Mouse (Mus musculus) kidney, embryonic 16.5 days (tissue): ENCODE data around the gene Gab2. TPM values are rescaled to one million over a fixed set of nuclear protein-coding genes. Genes with fewer than 3 reads are reported as not detected.

Experiments
- ATAC-seq: fragments of 200-750 bp; cut with Nextera tagmentation; 2 replicates; pipeline ENCODE4 v1.8.0; 2017; ENCODE audit warnings: moderate TSS enrichment; ENCODE audit not compliant: low FRiP score, low TSS enrichment
- H3K27ac ChIP-seq: fragments of 300-500 bp; sonication (generic); 2 replicates; pipeline ENCODE4 v1.5.1; 2014; ENCODE audit warnings: low read length
- H3K27me3 ChIP-seq: fragments of 300-500 bp; sonication (generic); 2 replicates; pipeline ENCODE4 v1.6.1; 2014; ENCODE audit warnings: low read length, control low read depth, mixed read lengths; ENCODE audit not compliant: insufficient read depth
- H3K36me3 ChIP-seq: fragments of 300-500 bp; sonication (generic); 2 replicates; pipeline ENCODE4 v1.6.1; 2014; ENCODE audit warnings: low read length, control low read depth, mixed read lengths; ENCODE audit not compliant: insufficient read depth
- H3K4me1 ChIP-seq: fragments of 300-500 bp; sonication (generic); 2 replicates; pipeline ENCODE4 v1.6.1; 2014; ENCODE audit warnings: low read length, control low read depth, mixed read lengths; ENCODE audit not compliant: insufficient read depth
- H3K4me2 ChIP-seq: fragments of 300-500 bp; sonication (generic); replicated peaks from 2 replicates; pipeline ENCODE4 v1.6.1; 2014; ENCODE audit warnings: low read depth, low read length
- H3K4me3 ChIP-seq: fragments of 300-500 bp; sonication (generic); 2 replicates; pipeline ENCODE4 v1.5.1; 2014; ENCODE audit warnings: mild to moderate bottlenecking, low read length
- H3K9ac ChIP-seq: fragments of 300-500 bp; sonication (generic); replicated peaks from 2 replicates; pipeline ENCODE4 v1.6.1; 2014; ENCODE audit warnings: low read length
- H3K9me3 ChIP-seq: fragments of 300-500 bp; sonication (generic); 2 replicates; pipeline ENCODE4 v1.6.1; 2016; ENCODE audit warnings: low read length, control low read depth
- WGBS: fragments of 180-500 bp; shearing (Covaris S2); extraction: QIAGEN DNeasy Blood & Tissue Kit; methylation state at CpG from one replicate; pipeline ENCODE4 v1.1.7; 2014; 5-methylcytosine and 5-hydroxymethylcytosine counted together
- polyA plus RNA-seq: library from polyadenylated mRNA; unstranded; fragments of >200 nt; fragmentation: Nextera tagmentation; extraction: Ambion mirVana; gene quantifications from 2 replicates; pipeline ENCODE4 v1.2.1, GENCODE M21; 2015

The Gab2 gene
- polyA plus RNA-seq, 1 experiment from 2014 or later, result 13.9 TPM

DNA sequence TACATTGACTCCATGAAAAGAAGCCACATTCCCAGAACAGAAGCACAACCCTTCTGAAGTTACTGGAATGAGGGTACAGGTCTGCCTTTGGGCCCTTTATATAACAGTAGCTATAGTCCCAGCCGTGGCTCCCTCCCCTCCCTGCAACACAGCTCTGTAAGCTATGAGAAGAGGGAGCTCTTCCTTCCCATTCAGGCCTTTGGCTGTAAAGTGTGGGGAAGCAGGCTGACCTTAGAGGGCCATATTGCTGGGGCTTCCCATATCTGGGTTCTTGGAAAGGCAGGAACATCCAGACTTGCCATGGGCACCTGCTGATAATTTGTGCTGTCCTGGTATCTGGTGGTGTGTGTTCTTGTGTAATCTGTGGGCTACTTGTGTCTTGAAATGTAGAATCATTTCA is 226.2 kb downstream of the Gab2 start:
- no peak for ATAC-seq
- 73% methylated on average over 1 of the region's 1 CpGs for WGBS
- peaks cover 73% of the 10 kb centered on the region for H3K36me3 ChIP-seq
- no peaks in the 10 kb centered on the region for H3K4me1 ChIP-seq
- H3K4me2 ChIP-seq, result no peak overlapping the region
- H3K9me3 ChIP-seq, result peaks cover 3% of the 10 kb centered on the region; the same call in 1 of the 2 replicates
- no peak overlapping the region for H3K4me3 ChIP-seq
- H3K27ac ChIP-seq, result no peak overlapping the region
- no peak overlapping the region for H3K9ac ChIP-seq
- no peaks in the 10 kb centered on the region for H3K27me3 ChIP-seq

DNA sequence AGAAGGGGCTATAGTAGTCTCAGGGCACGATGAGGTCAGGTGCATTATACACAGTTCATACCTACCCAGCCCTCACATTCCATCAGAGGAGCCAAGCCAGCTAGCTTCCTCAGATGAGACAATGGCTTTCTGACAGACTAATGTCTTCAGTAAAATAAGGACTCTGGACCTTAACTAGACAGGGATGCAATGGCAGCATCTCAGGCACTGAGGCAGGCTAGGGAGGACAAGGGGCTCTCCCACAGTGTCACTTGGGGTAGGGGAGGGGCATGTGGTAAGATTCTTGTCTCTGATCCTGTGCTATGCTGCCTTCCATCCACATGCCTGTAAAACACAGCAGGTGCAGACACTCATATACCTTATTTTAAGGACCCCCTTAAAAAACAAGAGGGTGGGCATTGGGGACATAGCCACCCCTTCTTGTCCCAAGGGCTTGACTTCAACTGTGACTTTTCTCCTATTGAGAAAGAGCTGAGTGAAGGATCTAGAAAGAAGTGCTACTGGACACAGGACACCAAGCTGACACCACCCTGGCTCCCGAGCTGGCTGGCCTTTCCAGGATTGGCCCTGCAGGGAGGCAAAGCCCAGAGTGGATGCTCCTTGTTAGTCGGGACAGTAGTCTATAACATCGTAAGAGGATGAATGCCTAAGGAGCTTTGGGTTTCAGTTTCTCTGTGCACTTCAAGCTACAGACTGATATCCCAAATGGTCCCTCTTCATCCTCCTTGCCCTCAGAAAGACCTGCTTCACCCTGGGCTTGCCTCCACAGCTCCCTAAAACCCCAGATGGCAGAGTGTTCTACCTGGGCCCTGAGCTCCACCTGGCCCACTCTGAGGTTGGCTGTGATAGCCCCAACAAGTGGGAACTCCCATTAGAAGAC is 228.3 kb downstream of the Gab2 start:
- Histone ChIP-seq H3K9ac (no peak overlapping the region), H3K9me3 (peaks cover 3% of the 10 kb centered on the region; the same call in 1 of the 2 replicates), H3K36me3 (peaks cover 55% of the 10 kb centered on the region), H3K27me3 (no peaks in the 10 kb centered on the region), H3K4me1 (no peaks in the 10 kb centered on the region), H3K4me2 (no peak overlapping the region), H3K27ac (no peak overlapping the region), H3K4me3 (no peak overlapping the region)
- ATAC-seq, result no peak
- WGBS, result 90% methylated on average over 4 of the region's 4 CpGs

DNA sequence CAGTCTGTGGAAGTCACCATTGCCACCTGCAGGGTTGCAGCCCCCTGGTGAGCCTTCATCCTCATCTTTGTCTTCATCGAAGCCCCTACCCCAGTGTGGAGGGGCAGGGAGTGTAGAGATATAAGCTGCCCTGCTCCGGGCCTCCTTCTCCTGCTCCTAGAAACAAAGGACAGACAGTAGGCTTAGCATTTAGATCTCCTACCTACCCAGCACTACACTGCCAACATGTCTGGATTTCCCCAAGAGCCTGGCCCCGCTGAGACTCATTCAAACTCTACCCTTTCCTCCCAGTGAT is 228.9 kb downstream of the Gab2 start:
- Histone ChIP-seq H3K36me3 (peaks cover 49% of the 10 kb centered on the region), H3K9ac (no peak overlapping the region), H3K9me3 (peaks cover 3% of the 10 kb centered on the region; the same call in 1 of the 2 replicates), H3K4me3 (no peak overlapping the region), H3K27ac (no peak overlapping the region), H3K27me3 (no peaks in the 10 kb centered on the region), H3K4me2 (no peak overlapping the region), H3K4me1 (no peaks in the 10 kb centered on the region)
- 97% methylated on average over 3 of the region's 3 CpGs for WGBS
- no peak for ATAC-seq

DNA sequence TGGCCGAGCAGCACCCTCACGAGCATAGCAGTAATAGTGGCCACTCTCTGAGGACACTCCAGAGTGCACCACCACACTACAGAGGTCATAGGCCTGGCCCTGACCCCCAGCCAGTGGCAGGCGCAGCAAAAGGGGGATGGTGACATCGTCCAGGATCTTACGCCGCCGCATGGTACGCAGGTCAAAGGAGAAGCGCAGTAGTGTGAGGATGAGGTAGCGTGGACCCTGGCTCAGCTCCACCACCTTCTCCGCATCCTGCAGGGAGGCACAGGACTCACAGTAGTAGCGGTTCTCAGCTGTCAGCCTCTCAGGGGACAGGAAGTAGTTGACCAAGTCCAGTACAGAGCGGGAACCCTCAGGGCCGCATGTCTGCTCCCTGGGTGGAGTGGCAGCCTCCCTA is 230.2 kb downstream of the Gab2 start:
- no peaks in the 10 kb centered on the region for H3K4me1 ChIP-seq
- no peaks in the 10 kb centered on the region for H3K27me3 ChIP-seq
- no peak overlapping the region for H3K9ac ChIP-seq
- ATAC-seq, result no peak
- no peak overlapping the region for H3K4me2 ChIP-seq
- H3K27ac ChIP-seq, result no peak overlapping the region
- H3K4me3 ChIP-seq, result no peak overlapping the region
- 89% methylated on average over 14 of the region's 14 CpGs for WGBS
- H3K36me3 ChIP-seq, result peaks cover 36% of the 10 kb centered on the region
- peaks cover 3% of the 10 kb centered on the region; the same call in 1 of the 2 replicates for H3K9me3 ChIP-seq

DNA sequence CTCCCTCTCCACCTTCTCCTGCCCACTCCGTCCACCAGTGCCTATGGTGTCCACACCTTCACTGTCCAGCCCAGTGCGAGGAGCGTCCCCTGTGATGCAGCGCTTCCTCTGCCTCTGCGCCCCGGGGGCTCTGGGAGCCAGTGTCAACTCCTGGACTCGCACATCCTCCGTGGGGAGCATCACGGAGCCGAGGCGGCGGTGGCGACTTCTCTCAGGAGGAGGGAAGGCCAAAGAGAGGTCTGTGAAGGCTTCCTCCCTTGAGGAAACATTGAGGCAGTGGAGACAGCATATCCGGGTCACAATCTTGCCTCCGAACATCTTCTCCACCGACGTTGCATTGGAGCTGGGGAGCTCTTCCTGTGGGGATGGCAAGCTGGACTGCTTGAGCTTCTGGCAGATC is 230.8 kb downstream of the Gab2 start:
- H3K9ac ChIP-seq, result no peak overlapping the region
- H3K9me3 ChIP-seq, result peaks cover 3% of the 10 kb centered on the region; the same call in 1 of the 2 replicates
- H3K4me3 ChIP-seq, result no peak overlapping the region
- no peak overlapping the region for H3K27ac ChIP-seq
- no peaks in the 10 kb centered on the region for H3K4me1 ChIP-seq
- H3K4me2 ChIP-seq, result no peak overlapping the region
- no peaks in the 10 kb centered on the region for H3K27me3 ChIP-seq
- WGBS, result 89% methylated on average over 17 of the region's 17 CpGs
- no peak for ATAC-seq
- H3K36me3 ChIP-seq, result peaks cover 32% of the 10 kb centered on the region

DNA sequence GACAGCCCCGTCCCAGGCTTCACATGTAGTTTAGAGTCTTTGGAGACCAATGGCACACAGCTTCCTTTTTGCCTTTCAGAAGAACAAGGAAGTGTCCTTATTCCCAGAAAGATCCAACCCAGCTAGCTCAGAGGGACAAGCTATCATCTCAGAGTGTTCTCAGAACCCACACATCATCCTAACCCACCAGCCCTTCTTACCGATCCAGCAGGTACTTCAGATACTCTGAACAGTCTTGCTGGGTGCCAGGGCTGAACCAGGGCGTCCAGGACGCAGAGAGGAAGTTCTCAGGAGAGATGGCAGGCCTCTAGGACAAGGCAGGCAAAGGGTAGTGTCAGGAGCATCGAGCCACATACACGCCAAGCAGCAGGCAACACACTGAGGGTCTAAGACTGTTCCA is 231.5 kb downstream of the Gab2 start:
- H3K9me3 ChIP-seq, result peaks cover 3% of the 10 kb centered on the region; the same call in 1 of the 2 replicates
- no peak overlapping the region for H3K4me3 ChIP-seq
- peaks cover 26% of the 10 kb centered on the region for H3K36me3 ChIP-seq
- no peaks in the 10 kb centered on the region for H3K4me1 ChIP-seq
- H3K4me2 ChIP-seq, result no peak overlapping the region
- H3K27ac ChIP-seq, result no peak overlapping the region
- no peaks in the 10 kb centered on the region for H3K27me3 ChIP-seq
- 93% methylated on average over 6 of the region's 6 CpGs for WGBS
- 0 out of 2 replicates have a peak, but pooled peaks have one; percentile 16 for ATAC-seq
- no peak overlapping the region for H3K9ac ChIP-seq

DNA sequence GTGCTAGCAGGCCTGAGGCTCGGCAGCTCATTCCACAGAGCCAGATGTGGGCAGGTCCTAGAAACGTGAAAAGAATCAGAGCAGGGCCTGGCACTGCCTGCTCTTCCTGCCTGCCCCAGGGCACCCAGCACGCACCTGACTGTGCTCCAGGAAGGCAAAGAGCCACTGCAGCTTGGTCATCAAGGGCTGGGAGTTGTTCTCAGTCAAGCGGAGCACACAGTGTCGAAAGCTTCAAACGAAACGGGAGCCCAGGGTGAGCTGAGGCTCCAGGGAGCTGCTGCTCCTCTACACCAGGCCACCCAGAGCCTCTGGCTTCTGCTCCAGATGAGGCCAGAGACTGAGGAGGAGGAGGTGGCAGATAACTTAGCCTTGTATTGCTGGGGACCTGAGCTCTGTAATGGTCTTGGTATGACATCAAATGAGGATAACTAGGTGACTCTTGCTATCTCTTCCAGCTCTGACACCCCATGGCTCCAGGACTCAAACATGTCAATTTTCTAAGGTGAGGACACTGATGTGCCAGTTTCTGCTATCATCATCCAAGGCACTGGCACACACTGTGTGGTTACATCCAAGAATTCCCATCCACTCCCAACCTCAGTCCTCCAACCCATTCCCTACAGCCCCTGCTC is 232.1 kb downstream of the Gab2 start:
- Histone ChIP-seq H3K4me1 (no peaks in the 10 kb centered on the region), H3K9me3 (peaks cover 2% of the 10 kb centered on the region; the same call in 1 of the 2 replicates), H3K27ac (no peak overlapping the region), H3K4me2 (no peak overlapping the region), H3K4me3 (no peak overlapping the region), H3K36me3 (peaks cover 21% of the 10 kb centered on the region), H3K9ac (no peak overlapping the region), H3K27me3 (no peaks in the 10 kb centered on the region)
- 60% methylated on average over 7 of the region's 7 CpGs for WGBS
- peak; percentile 20; the same call in 1 of the 2 replicates for ATAC-seq

DNA sequence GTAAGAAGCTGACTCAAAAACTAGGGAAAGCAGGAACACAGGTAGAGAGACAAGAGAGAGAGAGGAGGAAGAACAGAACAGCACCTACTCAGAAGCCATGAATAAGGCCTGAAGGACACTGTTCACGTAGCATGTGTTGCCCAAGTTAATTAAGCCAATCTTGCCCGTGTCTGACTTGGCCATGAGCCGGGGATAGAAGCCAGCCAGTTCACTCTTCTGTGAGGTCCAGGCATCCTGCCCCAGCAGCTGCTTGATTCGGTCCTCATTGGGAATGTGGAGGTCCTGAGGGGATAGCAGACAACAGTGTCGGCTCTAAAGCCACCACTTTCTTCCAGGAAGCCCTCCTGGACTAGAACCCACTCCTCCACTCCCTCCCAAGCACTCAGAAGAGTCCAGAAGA is 233.3 kb downstream of the Gab2 start:
- WGBS, result 89% methylated on average over 5 of the region's 5 CpGs
- no peaks in the 10 kb centered on the region for H3K4me1 ChIP-seq
- ATAC-seq, result no peak
- H3K27me3 ChIP-seq, result no peaks in the 10 kb centered on the region
- H3K9ac ChIP-seq, result no peak overlapping the region
- peaks cover 9% of the 10 kb centered on the region for H3K36me3 ChIP-seq
- H3K4me3 ChIP-seq, result no peak overlapping the region
- no peak overlapping the region for H3K4me2 ChIP-seq
- no peak overlapping the region for H3K27ac ChIP-seq
- no peaks in the 10 kb centered on the region for H3K9me3 ChIP-seq

DNA sequence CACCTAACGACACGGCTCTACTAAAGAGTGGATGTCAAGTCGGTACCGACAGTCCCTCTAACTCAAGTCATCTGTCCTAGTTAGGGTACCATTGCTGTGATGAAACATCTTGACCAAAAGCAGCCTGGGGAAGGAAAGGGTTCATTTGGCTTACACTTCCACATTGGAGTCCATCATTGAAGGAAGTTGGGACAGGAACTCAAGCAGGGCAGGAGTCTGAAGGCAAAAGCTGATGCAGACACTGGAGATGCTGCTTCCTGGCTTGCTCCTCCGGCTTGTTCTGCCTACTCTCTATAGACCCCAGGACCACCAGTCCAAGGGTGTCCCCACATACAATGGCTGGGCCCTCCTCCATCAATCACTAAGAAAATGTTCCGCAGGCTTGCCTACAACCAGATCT is 234.3 kb downstream of the Gab2 start:
- 78% methylated on average over 6 of the region's 6 CpGs for WGBS
- ATAC-seq, result no peak
- no peaks in the 10 kb centered on the region for H3K9me3 ChIP-seq
- H3K4me2 ChIP-seq, result no peak overlapping the region
- peaks cover 4% of the 10 kb centered on the region; the same call in 1 of the 2 replicates for H3K36me3 ChIP-seq
- no peak overlapping the region for H3K9ac ChIP-seq
- no peaks in the 10 kb centered on the region for H3K4me1 ChIP-seq
- H3K4me3 ChIP-seq, result no peak overlapping the region
- no peaks in the 10 kb centered on the region for H3K27me3 ChIP-seq
- H3K27ac ChIP-seq, result no peak overlapping the region

DNA sequence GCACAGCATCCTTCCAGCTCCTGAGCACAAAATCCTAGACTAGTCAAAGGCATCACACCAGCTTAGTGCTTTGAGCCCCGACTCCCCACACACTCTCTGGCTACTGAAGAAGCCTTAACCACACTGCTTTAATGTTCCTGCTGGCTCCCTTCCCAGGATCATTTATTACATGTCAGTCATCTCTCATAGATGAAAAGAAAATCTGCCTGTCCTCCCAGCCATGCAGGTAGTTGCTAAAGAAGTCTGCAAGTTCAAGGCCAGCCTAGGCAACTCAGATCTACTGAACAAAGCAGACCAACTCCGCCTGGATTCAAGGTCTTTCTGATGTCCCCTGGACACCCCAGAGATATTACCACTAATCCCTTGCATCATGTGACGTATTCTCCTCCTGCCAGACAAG is 236.3 kb downstream of the Gab2 start:
- WGBS, result 82% methylated on average over 3 of the region's 3 CpGs
- Histone ChIP-seq H3K27me3 (no peaks in the 10 kb centered on the region), H3K4me3 (no peak overlapping the region)

More for the DNA sequence above, 236.3 kb downstream of the Gab2 start:
- Histone ChIP-seq H3K9ac (no peak overlapping the region), H3K27ac (no peak overlapping the region), H3K36me3 (no peaks in the 10 kb centered on the region; the same call in 1 of the 2 replicates), H3K4me1 (no peaks in the 10 kb centered on the region), H3K4me2 (no peak overlapping the region), H3K9me3 (no peaks in the 10 kb centered on the region)
- no peak for ATAC-seq
